Mouse (Mus musculus): ENCODE measurements at regions not wholly inside any gene's neighbourhood (a gene's known extent, or its start where the extent isn't known, plus 50 kb on each side); places are given as distances from the start of the nearest gene placed in this dataset.
A peak's percentile ranks its signal among the peaks of the same experiment; 100 is the strongest.

GRCm38 (mm10) chr9:86961663-86962062 lies 53.7 kb upstream of the Ripply2 start:
- DNase-seq (ENCODE audit: low read depth) = peak; percentile 95

GRCm38 (mm10) chr9:86957076-86957475 lies 58.3 kb upstream of the Ripply2 start:
- DNase-seq (ENCODE audit: low read depth) = no peak

DNA sequence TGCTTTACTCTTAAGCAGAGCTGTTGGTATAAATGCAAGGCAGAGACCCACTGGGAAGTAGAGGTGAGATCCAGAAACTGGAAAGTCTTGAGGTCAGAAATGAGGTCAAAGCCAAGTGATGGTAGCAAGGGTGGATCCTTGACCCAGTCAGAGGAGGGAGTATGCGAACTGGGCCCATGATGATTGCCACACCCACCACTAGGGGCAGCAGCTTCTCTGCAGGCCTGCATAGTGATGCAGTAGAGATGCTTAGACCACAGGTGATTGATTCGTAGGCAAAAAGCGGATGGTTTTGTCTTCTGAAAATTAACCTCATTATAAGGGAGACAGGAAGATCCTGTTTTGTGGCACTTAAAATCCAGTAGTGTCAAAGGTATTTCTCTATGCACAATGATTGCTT lies 59.6 kb upstream of the Ripply2 start:
- no peak for DNase-seq (ENCODE audit: low read depth)

DNA sequence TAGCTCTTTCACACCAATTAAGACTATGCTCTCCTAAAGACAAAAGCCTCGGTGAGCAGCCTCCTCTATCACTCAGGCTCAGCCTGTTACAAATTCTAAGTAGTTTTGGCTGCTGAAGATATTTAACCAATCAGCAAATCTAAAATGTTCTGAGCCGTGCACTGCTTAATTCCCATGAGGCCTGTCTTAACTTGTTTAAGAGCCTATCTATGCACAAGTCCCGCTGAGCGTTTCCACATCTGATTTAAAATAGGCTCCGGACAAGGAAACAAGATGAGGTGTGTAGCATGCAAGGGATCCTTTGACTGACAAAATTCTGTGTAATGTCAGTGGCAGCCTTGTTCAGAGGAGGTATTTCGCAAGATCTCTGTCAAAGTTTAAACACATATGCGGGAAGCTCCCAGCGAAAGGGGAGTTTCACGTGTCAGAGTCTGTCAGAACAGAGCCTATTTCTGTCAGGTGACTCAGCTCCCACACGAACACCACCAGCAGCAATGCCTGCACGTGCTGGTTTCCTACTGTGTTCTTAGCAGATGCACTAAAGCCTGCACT lies 63.3 kb upstream of the Ripply2 start:
- peak; percentile 63 for DNase-seq (ENCODE audit: low read depth)

- no peak for DNase-seq (ENCODE audit: low read depth)
Measured at GRCm38 (mm10) chr9:86949885-86950284, 65.5 kb upstream of the Ripply2 start.

DNA sequence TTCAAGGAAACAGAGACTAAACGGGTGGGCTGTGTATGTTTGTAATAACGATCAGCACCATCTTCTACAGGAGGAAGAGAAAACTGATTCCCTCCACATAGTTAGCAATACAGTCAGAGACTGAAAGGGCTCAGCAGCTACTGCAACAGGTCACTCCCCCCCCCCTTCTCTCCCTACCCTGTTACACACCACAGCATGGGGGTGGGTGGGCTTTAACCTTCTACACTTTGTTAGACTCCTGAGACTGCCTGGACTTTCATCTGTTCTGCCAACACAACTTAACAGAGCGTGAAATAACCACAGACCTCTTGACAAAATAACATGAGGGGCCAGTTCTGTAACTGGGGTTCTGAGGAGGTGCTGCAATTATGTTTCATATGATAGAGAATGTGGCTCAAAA lies 50.7 kb upstream of the Snap91 start:
- DNase-seq (ENCODE audit: low read depth) = no peak
